Mouse (Mus musculus): Measurements from ENCODE around the gene Elk4. TPM values are rescaled to one million over a fixed set of nuclear protein-coding genes. Genes with fewer than 3 reads are reported as not detected.
A peak's percentile ranks its signal among the peaks of the same experiment; 100 is the strongest.

Gene Elk4
- polyA plus RNA-seq, 1 experiment, result 5.0 TPM

- TF ChIP-seq GATA1 (IDR thresholded peaks at IDR 0.05; ENCODE audit: low read length), result peak; percentile 47
These were observed 2.7 kb upstream of the Elk4 start for GRCm38 (mm10) chr1:132004574-132005180.

- TF ChIP-seq GATA1 (IDR thresholded peaks at IDR 0.05; ENCODE audit: low read length), result no peak
These were observed 1.9 kb upstream of the Elk4 start for GRCm38 (mm10) chr1:132005466-132005865.

DNA sequence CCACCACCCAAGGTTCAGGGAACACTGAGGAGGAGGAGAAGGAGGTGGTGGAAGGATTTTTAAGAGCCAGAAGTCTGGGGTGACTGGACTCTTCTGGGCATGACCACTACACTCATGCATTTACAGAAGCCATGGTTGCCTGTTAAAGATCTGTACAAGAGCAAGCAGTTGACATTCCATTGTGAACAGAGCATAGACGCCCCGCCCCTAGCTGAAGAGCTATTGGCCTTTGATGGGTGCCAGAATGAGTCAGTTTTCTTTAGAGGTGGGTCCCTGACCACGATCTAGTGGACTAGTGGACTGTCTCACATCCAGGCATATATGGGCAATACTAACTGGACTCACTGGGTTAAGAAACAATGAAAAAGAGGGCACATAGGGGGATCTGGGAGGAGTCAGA, 1.4 kb upstream of the Elk4 start:
- TF ChIP-seq GATA1 (IDR thresholded peaks at IDR 0.05; ENCODE audit: low read length), result no peak

GRCm38 (mm10) chr1:132006721-132007120, 686 bp upstream of the Elk4 start:
- TF ChIP-seq GATA1 (IDR thresholded peaks at IDR 0.05; ENCODE audit: low read length), result no peak

DNA sequence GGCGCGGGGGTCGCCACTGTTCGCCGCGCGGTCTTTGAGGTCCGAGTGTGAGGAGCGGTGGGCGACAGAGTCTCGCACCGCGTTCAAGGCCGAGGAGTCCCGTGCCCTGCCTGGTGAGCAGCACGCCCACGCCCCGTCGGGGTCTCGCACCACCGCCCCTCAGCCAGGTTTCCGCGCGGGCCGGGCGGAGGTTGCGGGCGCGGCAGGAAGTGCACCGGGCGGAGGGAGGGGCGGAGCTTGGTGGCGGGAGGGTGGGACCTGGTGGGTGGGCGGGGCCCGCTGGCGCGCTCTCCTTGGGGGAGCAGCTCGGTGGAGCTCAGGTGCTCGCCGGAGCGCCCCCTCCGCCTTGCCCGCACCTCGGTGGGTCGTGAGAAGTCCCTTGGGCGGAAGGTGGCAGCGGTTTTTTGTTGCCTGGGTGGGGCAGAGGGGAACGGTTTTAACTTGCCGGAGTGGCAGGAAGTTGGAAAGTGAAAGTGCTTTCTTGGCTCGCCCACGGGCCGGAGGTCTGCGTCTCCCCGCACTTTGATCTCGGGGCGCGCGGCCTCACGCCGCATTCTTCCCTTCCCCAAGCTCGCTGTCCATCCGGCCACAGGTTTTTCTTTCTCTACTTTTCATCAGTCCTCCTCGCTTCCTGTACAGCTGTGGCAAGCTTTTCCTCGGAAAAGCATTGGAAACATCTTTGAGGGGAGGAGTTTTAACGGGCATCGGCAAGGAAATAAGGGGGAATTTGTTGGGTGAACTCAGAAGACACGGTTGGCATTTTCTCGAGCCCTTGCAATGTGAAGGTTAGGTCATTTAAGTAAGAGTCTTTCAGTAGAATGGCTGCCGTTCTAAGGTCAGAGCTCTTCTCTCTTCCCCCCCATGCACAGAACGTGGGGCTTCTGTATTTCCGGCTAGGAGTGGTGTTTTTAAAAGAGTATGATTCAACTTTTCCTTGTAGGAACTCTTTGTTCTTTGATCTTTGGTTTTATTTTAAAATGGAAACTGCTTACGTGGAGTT, 721 bp downstream of the Elk4 start:
- no peak for TF ChIP-seq GATA1 (IDR thresholded peaks at IDR 0.05; ENCODE audit: low read length)

- no peak for TF ChIP-seq GATA1 (IDR thresholded peaks at IDR 0.05; ENCODE audit: low read length)
These were observed 1.7 kb downstream of the Elk4 start for GRCm38 (mm10) chr1:132008881-132009644.

- no peak for TF ChIP-seq GATA1 (IDR thresholded peaks at IDR 0.05; ENCODE audit: low read length)
These were observed 3.5 kb downstream of the Elk4 start for GRCm38 (mm10) chr1:132010632-132011501.

DNA sequence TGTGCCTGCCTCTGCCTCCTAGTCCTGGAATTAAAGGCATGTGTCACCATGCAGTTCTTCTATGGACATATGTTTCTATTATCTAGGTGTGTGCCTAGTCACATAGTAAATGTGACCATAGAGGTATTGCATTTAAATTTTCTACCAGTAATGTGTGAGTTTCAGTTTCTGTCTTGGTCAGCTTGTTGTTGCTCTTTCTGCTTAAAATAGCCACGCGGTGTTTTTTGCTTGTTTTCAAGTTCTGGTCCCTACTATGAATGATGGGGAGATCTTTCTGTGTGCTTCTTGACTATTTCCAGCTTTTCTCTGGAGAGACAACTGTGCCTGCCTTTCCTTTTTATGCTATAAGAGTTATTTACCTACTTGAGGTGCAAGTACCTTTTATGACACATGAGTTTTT, 4.4 kb downstream of the Elk4 start:
- no peak for TF ChIP-seq GATA1 (IDR thresholded peaks at IDR 0.05; ENCODE audit: low read length)

GRCm38 (mm10) chr1:132012861-132013260, 5.5 kb downstream of the Elk4 start:
- no peak for TF ChIP-seq GATA1 (IDR thresholded peaks at IDR 0.05; ENCODE audit: low read length)

- no peak for TF ChIP-seq GATA1 (IDR thresholded peaks at IDR 0.05; ENCODE audit: low read length)
These were observed 7.4 kb downstream of the Elk4 start for GRCm38 (mm10) chr1:132014800-132015199.

- TF ChIP-seq GATA1 (IDR thresholded peaks at IDR 0.05; ENCODE audit: low read length), result no peak
These were observed 9.3 kb downstream of the Elk4 start for GRCm38 (mm10) chr1:132016691-132017090.

GRCm38 (mm10) chr1:132019876-132020275, 12.5 kb downstream of the Elk4 start:
- TF ChIP-seq GATA1 (IDR thresholded peaks at IDR 0.05; ENCODE audit: low read length), result no peak

- TF ChIP-seq GATA1 (IDR thresholded peaks at IDR 0.05; ENCODE audit: low read length), result no peak
These were observed 14.7 kb downstream of the Elk4 start for GRCm38 (mm10) chr1:132022107-132022506.

DNA sequence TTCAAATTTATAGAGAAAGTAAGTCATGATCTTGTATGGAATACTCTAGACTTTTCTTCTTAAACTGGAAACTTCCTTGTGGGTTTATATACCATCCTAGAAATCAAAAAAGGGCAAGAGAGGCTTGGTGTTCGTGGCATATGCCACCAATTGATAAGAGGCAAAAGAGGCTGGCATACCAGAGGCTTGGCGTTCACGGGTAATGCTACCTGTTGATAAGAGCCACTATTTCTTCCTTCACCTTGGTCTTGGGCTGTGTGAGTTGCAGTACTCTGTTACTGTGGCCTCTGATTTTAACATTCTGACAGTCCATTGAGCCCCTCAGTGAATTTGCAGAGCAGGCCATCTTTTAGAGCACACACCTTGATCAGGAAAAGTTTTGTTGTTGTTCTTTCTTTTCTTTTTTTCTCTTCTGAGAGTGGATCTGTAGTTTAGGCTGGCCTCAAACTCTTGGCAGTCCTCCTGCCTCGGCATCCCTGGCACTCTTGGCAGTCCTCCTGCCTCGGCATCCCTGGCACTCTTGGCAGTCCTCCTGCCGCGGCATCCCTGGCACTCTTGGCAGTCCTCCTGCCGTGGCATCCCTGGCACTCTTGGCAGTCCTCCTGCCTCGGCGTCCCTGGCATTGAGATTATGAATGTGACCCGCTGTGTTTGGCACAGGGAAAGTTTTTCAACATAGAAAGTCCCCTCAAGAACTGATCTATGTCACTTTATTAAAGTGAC, 19.7 kb downstream of the Elk4 start:
- no peak for TF ChIP-seq GATA1 (IDR thresholded peaks at IDR 0.05; ENCODE audit: low read length)
